Mouse (Mus musculus) retina, postnatal 1 day (tissue): Measurements from ENCODE around the gene Rps27rt.
A peak's percentile ranks its signal among the peaks of the same experiment; 100 is the strongest.
"Not testable (repeated sequence)": the region's sequence is repeated elsewhere in the genome, so short reads cannot be mapped to it uniquely, and the experiment has no call there.

Experiments used
- DNase-seq: peaks from one replicate; pipeline ENCODE4 v3.0.0-alpha.2; 2012

Gene Rps27rt

DNA sequence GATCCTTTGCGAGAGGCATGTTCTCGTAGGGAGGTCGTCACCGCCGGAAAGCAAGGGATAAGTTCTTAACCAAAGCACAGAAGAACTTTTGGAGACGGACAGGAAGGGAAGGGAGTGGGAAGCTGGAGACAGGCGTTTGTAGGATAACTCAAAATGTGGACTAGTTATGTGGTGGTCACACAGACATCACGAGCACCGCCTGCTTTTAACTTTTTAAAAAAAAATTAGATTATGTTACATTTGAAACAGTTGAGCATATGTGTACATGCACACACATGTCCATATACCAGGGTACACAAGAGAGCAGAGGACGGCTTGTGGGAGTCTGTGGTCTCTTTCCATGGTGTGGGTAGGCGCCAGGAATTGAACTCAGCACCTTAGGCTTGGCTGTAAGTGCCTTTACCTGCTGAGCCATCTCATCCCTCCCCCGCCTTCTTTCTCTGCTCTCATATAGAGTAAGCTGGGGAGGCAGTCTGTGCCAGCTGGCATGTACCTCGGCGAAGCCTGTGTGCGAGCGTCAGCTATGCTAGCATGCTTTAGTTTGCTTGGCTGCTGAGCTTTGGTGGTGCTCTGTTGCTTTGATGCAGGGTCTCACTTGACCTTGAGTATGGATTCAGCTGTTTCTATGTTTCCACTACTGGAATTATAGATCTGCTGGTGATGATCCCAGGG, at the start of gene Rps27rt:
Gene Rps27rt, minus strand, starts transcription at position 51 of the 672 bp plus-strand sequence.
- DNase-seq: no peak

DNA sequence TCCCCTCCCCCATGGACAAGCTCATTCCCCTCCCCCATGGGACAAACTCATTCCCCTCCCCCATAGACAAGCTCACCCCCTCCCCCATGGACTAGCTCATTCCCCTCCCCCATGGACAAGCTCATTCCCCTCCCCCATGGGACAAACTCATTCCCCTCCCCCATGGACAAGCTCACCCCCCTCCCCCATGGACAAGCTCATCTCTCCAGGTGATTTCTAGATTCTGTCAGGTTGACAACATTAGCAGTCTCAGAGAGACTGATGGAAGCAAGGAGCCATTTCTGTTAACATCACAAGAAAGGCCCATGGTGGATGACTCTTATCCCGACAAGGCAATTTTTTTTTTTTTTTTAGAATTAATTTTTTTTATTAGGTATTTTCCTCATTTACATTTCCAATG, 48.5 kb upstream of the Rps27rt start:
- not testable (repeated sequence) for DNase-seq

DNA sequence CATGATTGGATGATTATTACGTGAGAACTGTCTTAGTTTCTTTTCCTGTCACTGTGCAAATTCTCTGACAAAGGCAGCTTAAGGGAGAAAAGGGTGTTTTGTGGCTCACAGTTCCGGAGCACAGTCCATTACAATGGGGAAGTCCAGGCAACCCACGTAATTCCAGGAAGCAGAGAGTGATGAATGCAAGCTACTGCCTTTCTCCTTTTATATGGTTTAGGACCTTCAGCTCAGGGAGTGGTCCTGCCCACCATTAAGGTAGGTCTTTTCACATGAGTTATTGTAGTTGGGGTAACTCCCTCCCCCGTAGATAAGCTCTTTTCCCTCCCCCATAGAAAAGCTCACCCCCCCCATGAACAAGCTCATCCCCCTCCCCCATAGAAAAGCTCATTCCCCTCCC, 48.0 kb upstream of the Rps27rt start:
- DNase-seq: no peak

DNA sequence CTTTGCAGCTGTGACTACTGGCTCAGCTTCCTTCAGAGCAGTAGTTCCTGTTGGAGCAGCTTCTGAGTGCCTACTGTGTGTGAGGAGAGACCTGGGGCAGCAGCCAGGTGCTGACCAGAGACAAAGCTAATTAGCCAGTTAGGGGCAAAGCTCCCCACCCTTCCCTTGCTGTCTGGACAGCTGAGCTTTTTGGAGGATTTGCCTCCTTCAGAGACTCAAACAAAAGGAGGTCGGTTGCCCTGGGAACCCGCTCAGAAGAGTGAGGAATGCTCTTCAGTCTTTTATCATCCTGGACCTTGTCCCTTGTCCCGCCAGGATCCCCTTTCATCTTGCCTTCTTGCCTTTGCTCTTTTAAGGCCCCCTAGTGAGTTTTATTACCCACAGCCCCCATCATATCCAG, 46.8 kb upstream of the Rps27rt start:
- peak; percentile 47 for DNase-seq

DNA sequence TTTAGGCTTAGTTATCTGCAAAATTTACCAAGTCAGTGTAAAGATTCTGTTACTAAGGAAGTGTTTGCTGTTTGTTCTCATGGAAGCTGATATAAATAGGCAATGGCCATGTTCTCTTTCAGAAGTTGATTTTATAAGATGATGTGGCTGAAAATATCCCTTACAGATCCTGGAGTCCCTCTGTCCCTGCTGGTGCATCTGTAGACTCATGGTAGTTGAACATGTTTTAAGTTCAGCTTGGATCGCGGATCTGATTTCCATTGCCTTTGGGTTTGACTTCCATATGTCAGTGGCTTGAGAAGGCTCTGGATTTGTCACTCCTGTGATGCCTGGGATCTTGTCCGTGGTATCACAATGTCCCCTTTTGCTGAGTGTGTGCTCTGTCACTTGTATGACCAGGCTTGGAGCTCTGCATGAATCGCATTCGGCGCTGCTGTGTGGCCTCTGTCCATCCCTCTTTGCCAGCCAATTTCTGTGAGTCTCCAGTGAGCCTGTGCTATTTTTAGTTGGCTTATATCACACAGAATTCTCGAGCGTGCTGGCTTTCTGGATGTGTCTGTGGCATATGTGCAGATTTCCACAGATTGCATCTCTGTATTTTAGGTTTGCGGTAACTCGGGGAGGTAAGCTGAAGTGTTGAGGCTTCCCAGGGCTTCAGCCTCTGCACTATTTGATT, 41.3 kb upstream of the Rps27rt start:
- DNase-seq: no peak

DNA sequence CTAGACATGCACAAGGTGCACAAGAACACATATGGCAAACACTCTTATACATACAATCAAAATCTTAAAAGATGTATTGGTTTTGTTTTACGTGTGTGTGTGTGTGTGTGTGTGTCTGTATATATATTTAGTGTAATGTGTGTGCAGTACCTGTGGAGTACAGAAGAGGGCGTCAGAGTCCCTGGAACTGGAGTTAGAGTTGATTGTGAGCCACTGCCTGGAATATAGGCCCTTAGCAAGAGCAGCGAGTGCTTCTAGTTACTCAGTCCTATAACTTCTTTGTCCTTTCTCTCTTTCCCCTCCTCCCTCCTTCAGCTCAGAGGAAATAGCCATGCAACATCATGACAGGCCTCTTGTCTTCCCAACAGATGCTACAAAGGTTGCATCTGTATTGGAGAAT, 40.6 kb upstream of the Rps27rt start:
- DNase-seq: no peak

DNA sequence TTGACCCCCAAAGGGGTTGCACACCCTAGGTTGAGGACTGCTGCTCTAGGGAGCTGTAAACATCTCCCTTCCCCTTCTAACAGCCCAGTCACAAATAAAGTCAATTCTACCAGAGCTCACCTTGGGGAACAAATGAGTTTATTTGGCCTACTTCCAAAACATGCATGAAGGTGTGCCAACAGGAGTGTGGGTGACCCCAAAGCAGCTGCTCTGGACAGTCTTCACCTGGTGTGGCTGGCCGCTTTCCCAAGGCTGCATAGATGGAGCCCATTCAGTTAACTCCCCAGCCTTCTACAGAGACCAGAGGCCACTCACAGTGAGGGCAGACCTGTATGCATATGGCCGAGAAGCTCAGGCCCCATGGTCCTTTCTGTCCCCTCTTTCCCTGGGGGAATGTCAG, 38.9 kb upstream of the Rps27rt start:
- DNase-seq: no peak

DNA sequence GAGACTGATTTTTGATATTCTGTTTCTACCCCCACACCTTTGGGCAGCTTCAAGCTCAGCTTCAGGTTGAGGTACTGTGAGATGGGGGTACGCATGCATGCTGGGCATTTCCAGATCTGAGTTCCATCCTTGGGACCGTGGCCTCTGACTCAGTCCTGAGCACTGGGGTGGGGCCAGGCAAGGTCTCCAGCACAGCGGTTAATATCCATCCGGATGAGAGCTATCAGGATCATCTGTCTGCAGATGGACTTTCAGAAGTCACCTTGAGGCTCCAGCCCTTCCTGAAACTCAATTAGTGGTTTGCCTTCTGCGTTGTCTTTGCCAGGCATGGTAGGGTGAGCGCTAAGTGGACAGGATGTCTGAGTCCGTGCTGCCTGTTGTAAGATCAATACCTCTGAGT, 37.6 kb upstream of the Rps27rt start:
- DNase-seq: no peak

DNA sequence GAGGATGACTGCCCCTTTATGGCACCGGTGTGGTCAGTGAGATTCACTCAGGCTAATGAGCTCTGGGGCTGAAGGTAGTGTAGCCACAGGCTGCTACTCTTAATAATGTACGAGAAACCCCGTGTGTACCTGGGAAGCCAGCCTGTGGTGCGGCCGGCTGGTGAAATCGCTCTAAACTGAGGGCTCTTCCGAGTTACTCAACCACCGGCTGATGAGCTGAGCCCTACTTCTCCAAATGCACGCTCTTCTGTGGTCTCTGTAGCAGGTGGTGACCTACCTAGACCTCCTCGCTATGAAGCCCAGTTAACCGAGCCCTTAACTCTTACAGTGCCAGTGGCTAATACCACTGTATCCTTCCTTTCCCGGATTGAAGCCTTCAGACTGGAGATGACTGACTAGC, 29.8 kb upstream of the Rps27rt start:
- no peak for DNase-seq

DNA sequence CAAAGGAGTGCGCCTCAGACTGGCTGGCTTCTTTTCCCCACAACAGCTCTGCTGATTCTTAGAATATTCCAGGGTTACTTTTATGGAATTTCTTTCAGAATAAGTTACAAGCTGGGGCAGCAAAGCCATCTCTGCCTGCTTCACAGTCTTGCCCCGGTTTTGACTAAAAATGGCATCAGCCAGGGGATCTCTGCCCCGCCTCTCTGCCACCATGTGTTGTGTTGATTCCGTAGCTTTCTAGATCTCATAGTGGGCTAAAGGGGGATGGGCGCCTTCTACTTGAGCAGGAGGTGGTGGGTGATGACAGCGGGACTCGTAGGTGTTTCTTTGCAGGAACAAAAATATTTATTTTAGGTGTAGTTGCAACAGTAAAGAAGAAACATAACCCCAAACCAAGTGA, 25.7 kb upstream of the Rps27rt start:
- no peak for DNase-seq

DNA sequence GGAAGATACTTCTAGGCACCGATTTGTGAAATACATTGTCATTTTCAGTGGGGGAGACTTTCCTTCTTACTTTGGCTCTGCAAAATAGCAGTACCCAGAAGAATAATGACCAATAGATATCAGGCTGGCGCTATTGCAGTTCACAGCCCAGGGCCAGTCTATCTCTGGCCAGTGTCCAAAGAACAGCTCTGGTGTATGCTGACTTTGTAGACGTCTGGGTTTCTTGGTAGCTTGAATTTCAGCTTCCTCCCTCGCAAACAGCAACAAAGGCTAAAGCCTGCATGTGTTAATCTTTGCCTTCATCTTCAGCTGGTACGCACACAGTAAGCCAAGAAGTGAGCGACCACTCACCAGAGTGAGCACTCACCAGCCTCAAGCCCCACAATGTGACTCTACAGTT, 25.2 kb upstream of the Rps27rt start:
- no peak for DNase-seq

DNA sequence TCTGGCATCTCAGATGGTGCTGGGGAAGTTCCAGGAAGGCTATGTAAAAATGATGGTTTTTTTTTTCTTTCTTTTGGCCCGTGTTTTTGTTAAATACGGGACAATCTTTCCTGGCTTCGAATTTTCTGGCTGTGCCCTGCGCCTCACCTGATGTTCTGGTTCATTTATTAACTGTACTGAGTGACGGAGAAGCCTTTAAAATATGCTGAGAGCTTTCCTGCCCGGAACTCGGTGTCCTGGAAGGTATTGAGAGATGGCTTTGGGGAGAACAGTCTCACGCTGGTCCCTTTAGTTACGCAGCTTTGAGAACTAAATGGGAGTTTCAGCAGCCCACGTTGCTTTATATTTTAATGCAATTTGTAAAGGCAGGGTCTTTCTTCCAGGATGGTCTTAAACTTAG, 22.9 kb upstream of the Rps27rt start:
- no peak for DNase-seq

DNA sequence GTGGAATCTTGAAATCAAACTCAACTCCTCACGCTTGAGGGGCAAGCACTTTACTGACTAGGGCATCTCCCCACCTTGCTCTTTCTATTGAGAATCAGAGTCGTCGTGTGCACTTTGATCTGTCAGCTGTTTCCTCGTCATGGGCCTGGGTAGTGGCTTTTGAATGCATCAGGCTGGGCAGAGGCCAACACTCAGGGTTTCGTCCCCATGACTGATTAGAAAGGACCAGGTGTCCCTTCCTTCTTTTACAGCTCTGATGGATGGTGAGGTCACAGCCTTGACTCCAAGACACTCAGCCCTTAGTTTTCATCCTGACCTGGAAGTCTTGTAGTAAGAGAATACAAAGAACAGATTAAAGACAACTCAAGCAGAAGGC, 17.2 kb upstream of the Rps27rt start:
- DNase-seq: no peak

DNA sequence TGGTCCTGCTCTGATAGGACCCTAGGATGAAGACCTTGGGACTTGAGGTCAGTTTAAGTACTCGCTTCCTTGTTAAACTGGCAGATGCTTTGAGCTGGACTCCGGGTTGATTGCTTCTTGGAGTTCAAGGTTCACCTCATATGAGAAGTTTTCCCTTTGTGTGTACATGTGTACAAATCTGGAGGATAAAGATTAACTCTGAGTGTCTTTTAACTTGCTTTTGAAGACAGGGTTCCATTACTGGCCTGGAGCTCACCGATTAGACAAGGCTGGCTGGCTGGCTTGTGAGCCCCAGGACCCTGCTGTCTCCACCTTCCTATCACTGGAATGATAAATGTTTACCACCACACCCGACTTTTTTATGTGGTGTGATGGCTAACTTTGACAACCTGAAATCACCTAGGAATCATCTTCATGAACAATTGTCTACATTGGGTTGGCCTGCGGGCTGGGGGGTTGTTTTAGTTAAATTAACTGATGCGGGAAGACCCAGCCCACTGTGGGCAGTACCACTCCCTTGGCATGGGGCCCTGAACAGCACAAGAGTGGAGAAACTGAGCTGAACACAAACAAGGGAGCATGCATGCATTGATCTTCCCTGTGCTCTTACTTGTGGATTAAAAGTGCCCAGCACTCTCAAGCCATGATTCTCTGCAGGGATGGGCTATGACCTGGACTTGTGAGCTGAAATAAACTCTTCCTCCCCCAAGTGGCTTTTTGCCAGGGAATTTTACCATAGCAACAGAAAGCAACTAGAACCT, 16.7 kb upstream of the Rps27rt start:
- DNase-seq: no peak

DNA sequence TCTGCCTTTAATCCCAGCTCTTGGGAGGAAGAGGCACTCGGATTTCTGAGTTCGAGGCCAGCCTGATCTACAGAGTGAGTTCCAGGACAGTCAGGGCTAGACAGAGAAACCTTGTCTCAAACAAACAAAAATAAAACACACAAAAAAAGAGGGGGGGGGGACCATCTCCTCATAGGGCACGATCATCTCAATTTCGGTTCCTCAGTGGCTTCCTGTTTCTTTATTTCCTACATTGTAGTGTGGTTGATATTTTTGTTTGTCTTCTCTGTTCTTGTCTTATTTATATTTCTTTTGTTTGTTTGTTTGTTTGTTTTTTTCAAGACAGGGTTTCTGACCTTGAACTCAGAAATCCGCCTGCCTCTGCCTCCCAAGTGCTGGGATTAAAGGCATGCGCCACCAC, 13.9 kb upstream of the Rps27rt start:
- DNase-seq: no peak

DNA sequence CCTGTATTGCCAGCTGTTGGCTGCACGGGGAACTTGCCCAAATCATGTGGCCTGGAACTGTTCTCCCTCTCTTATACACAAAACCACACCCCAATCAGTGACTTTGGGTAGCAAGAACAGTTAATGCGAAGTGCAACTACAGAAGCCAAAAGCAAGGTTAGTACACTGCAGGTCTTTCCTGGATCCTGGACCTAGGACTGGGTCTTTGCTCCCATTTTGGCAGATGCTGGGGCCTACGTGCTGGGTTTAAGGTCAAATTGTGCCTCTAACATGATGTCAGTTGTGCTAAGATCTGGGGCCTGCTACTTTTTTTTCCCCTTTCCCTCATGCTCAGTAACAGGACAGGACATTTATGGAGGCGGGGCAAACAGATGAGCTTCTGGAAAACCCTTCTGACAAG, 13.2 kb upstream of the Rps27rt start:
- DNase-seq: no peak

DNA sequence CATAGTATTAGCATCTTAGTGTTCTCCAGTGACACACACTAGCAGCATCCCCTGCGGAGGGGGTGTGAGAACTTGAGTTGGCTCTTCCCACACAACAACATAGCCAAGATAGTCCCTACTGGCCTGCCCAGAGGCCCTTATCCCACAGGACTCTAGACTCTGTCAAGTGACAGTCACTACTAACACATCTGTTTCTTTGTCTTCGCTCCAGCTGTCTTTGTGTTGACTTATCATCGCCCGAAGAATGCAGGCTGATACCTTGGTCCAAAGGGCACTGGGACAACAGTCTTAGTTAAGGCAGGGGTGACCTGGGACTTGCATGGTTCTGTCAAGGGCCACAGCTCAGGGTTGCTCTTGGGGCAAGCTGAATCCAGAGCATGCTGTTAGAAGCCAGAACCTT, 12.7 kb upstream of the Rps27rt start:
- DNase-seq: no peak

DNA sequence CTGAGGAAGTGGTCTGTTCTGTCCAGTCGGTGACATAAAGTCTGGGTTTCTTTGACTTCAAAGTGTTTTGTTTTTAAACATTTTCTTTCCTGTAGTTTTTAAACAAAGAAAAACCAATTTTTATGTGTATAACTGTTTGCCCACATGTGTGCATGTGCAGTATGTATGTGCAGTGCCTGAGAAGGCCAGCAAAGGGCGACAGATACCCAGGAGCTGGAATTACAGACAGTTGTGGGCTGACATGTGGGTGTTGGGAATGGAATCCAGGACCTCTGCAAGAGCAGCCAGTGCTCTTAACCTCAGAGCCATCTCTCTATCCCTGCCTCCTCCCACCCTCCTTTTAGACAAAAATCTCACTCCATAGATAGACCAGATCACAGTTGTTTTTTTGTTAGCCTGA, 10.0 kb upstream of the Rps27rt start:
- DNase-seq: no peak

DNA sequence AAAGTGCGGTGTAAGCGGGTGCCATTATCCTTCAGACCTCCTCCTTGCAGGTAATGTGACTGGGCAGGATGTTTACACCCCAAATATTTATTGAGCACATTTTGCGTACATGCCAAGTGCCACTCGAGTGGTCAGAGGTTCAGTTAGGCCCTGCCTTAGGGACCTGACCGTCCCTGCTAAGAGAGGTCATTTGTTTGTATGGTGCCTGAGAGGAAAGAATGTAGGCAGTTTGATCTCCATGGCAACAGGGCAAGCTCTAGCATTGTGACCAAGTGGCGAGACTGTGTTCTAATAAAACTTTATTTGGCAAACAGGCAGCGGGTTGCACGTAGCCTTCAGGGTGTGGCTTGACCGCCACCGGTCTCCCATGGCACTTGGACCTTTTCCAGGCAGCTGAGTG, 7.9 kb upstream of the Rps27rt start:
- DNase-seq: peak; percentile 40

DNA sequence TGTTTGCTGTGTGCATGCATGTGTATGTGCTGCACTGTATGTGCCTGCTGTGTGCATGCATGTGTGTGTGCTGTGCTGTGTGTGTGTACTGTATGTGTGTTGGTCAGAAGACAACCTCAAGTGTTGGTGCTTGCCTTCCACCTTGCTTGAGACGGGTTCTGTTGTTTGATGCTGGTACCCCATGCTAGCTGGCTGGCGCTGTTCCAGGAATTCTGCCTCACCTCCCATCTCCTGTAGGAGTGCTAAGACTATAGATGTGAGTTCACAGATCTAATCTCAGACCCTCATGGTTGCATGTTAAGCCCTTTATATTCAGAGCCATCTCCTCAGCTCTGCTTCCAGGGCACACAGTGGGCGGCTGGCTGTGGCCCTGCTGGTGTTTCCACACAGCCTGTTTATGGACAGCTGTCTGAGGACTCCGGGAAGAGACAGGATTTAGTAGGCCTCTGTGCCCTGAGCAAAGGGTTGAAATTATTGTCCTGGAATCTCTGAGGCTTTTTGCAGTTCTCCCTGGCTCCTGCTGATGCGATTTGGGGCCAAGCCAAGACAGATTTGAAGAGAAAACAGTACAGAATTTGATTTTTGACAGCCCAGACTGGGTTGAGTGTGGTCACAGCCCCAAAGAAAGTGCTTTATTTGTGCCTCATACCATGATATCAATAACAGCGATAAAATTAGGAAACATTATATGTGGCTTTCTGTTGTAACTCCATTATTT, 6.2 kb upstream of the Rps27rt start:
- DNase-seq: no peak

DNA sequence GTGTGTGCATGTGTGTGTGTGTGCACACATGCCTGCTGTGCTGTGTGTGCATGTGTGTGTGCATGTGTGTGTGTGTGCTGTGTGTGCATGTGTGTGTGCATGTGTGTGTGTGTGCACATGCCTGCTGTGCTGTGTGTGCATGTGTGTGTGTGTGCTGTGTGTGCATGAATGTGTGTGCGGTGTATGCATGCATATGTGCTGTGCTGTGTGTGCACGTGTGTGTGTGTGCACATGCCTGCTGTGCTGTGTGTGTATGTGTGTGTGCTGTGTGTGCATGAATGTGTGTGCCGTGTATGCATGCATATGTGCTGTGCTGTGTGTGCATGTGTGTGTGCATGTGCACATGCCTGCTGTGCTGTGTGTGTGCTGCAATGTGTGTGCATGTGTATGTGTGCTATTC, 5.5 kb upstream of the Rps27rt start:
- no peak for DNase-seq

DNA sequence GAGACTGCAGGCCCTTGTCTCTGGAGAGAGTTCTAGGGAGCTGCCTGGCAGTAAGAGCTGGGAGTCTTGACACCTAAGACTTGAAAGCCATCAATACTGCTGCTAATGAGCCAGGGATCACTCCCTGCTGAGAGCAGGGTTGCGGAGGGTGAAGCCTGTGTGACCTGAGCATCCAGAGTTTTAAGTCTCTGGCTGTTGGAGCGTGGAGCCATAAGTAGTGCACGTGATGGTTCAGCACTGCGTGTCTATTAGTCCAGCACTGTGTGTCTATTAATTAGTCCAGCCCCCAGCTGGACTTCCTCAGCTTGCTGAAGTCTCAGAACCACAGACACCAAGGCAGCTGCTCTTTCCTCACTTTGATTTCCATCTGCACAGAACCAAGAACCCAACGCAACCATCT, 3.8 kb upstream of the Rps27rt start:
- no peak for DNase-seq

DNA sequence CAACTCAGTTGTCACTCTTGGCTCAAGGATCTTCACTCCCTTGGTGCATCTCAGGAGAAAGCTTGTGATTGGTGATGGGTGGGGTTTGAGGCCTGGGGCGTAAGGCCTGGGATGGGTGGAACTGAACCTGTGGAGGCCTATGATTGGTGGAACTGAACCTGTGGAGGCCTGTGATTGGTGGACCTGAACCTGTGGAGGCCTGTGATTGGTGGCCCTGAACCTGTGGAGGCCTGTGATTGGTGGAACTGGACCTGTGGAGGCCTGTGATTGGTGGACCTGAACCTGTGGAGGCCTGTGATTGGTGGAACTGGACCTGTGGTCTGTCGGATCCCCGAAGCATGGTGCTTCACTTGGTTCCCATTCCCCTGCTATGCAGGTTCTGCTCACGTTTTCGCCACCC, 3.2 kb upstream of the Rps27rt start:
- DNase-seq: no peak

DNA sequence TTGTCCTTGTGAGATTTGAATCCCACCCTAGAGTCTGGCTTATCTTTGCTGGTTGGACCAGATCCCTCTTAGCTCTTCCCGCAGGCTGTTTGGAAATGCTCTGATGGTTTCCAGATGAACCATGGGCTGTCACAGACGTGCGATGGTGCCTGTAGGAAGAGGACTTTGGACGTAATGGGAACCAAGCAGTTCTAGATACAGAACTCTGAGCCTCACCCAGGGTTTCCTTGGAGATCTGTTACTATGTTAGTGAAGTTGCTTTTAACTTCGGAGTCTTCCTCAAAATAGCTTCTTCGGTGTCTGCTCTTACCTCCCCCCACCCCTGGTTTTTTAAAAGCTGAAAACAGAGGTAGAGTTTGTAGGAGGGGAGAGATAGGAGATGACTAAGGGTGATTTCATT, 2.6 kb downstream of the Rps27rt start:
- no peak for DNase-seq
